In the genomic region with DNA sequence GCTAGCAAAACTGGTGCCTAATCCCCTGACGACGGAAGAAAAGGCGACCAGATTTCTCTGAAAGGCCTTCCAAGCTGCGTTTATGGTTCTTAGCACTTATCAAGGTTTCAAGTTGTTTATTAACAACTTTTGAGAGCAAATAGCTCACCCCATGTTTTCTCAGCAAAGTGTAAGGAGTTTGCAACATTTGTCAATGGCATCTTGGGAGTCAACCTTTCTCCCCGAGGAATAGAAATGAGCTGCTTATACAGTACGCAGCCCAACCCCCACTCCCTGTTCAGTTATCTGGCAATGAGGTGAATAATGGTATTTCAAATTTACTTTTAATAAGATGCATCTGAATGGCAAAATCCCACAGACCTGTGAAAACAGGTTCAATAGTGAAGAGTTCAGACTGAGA, we compare ENCODE assay signal across 1 mouse cellular context.
TF ChIP-seq lines count a peak whose summit lies in the region.

No protein-coding gene starts in this region.

TF ChIP-seq in CH12.LX, 34 proteins besides CTCF, POLR2A, EP300 and RAD21 (continued from another document):
- TF ChIP-seq ZKSCAN1 (IDR thresholded peaks at IDR 0.05; ENCODE audit: borderline replicate concordance, low read depth, low read length) (no peak), MAFK (IDR thresholded peaks at IDR 0.05; ENCODE audit: insufficient replicate concordance, low read length) (no peak), TBP (conservative IDR thresholded peaks at IDR 0.05; ENCODE audit: low read depth, low read length) (0 out of 2 replicates have a peak, but pooled peaks have one; percentile 32), JUN (IDR thresholded peaks at IDR 0.05; ENCODE audit: insufficient read depth, low read depth, low read length) (no peak), JUND (conservative IDR thresholded peaks at IDR 0.05; ENCODE audit: low read depth, low read length) (no peak; the same call in 1 of the 2 replicates), ELF1 (IDR thresholded peaks at IDR 0.05; ENCODE audit: low read depth, low read length) (no peak), ZMIZ1 (IDR thresholded peaks at IDR 0.05; ENCODE audit: low read depth, low read length) (no peak), TCF12 (IDR thresholded peaks at IDR 0.05; ENCODE audit: low read depth, low read length) (no peak)
